Mouse (Mus musculus) midbrain, embryonic 15.5 days (tissue): ENCODE measurements around the gene Mgat5b. TPM values are rescaled to one million over a fixed set of nuclear protein-coding genes. Genes with fewer than 3 reads are reported as not detected.
"Not testable (repeated sequence)": the region's sequence is repeated elsewhere in the genome, so short reads cannot be mapped to it uniquely, and the experiment has no call there.

ENCODE experiments used
- ATAC-seq: fragments of 200-750 bp; cut with Nextera tagmentation; replicated peaks from 2 replicates; pipeline ENCODE4 v1.8.0; 2017; ENCODE audit warnings: moderate TSS enrichment
- H3K27ac ChIP-seq: fragments of 300-500 bp; sonication (generic); 2 replicates; pipeline ENCODE4 v1.5.1; 2015; ENCODE audit warnings: mild to moderate bottlenecking, inconsistent platforms
- H3K27me3 ChIP-seq: fragments of 300-500 bp; sonication (generic); replicated peaks from 2 replicates; pipeline ENCODE4 v1.6.1; 2015; ENCODE audit warnings: inconsistent platforms
- H3K36me3 ChIP-seq: fragments of 300-500 bp; sonication (generic); replicated peaks from 2 replicates; pipeline ENCODE4 v1.6.1; 2015; ENCODE audit warnings: inconsistent platforms
- H3K4me1 ChIP-seq: fragments of 300-500 bp; sonication (generic); 2 replicates; pipeline ENCODE4 v1.6.1; 2015; ENCODE audit warnings: inconsistent platforms
- H3K4me2 ChIP-seq: fragments of 300-500 bp; sonication (generic); 2 replicates; pipeline ENCODE4 v1.6.1; 2015; ENCODE audit warnings: inconsistent platforms, mild to moderate bottlenecking, moderate library complexity
- H3K4me3 ChIP-seq: fragments of 300-500 bp; sonication (generic); 2 replicates; pipeline ENCODE4 v1.5.1; 2015; ENCODE audit warnings: mild to moderate bottlenecking, inconsistent platforms
- H3K9ac ChIP-seq: fragments of 300-500 bp; sonication (generic); 2 replicates; pipeline ENCODE4 v1.6.1; 2015; ENCODE audit warnings: mild to moderate bottlenecking, inconsistent platforms
- H3K9me3 ChIP-seq: fragments of 300-500 bp; sonication (generic); 2 replicates; pipeline ENCODE4 v1.6.1; 2016; ENCODE audit warnings: inconsistent platforms
- WGBS: fragments of 180-500 bp; shearing (Covaris S2); methylation state at CpG from one replicate; pipeline ENCODE4 v1.1.7; 2015; ENCODE audit warnings: mixed read lengths; 5-methylcytosine and 5-hydroxymethylcytosine counted together
- polyA plus RNA-seq: library from polyadenylated mRNA; unstranded; fragments of >200 nt; fragmentation: Nextera tagmentation; extraction: Ambion mirVana; gene quantifications from 2 replicates; pipeline ENCODE4 v1.2.1, GENCODE M21; 2015

Mgat5b gene
- polyA plus RNA-seq, 1 experiment from 2014 or later: 28.3 TPM

GRCm38 (mm10) chr11:116893532-116894442 is 24.9 kb upstream of the Mgat5b start:
- ATAC-seq: no peak
- Histone ChIP-seq H3K36me3 (no peaks in the 10 kb centered on the region), H3K27me3 (no peaks in the 10 kb centered on the region; the same call in 1 of the 2 replicates), H3K9me3 (no peaks in the 10 kb centered on the region), H3K27ac (no peak overlapping the region), H3K9ac (no peak overlapping the region), H3K4me1 (no peaks in the 10 kb centered on the region), H3K4me3 (no peak overlapping the region), H3K4me2 (no peak overlapping the region)
- WGBS: 73% methylated on average over 19 of the region's 19 CpGs

GRCm38 (mm10) chr11:116895402-116895801 is 23.3 kb upstream of the Mgat5b start:
- no peaks in the 10 kb centered on the region; the same call in 1 of the 2 replicates for H3K27me3 ChIP-seq
- H3K4me1 ChIP-seq: no peaks in the 10 kb centered on the region
- ATAC-seq: no peak
- no peak overlapping the region for H3K4me2 ChIP-seq
- no peaks in the 10 kb centered on the region for H3K9me3 ChIP-seq
- no peak overlapping the region for H3K9ac ChIP-seq
- no peak overlapping the region for H3K27ac ChIP-seq
- H3K4me3 ChIP-seq: no peak overlapping the region
- WGBS: 33% methylated on average over 3 of the region's 3 CpGs
- H3K36me3 ChIP-seq: no peaks in the 10 kb centered on the region

- WGBS: 92% methylated on average over 12 of the region's 12 CpGs
- ATAC-seq: no peak
Observed at GRCm38 (mm10) chr11:116899247-116899646, 19.4 kb upstream of the Mgat5b start.

GRCm38 (mm10) chr11:116902588-116902987 is 16.1 kb upstream of the Mgat5b start:
- H3K27me3 ChIP-seq, ATAC-seq, H3K4me1 ChIP-seq, H3K4me2 ChIP-seq, H3K9ac ChIP-seq, H3K27ac ChIP-seq, H3K9me3 ChIP-seq, H3K36me3 ChIP-seq, H3K4me3 ChIP-seq: not testable (repeated sequence)
- WGBS: 86% methylated on average over 10 of the region's 10 CpGs

More at GRCm38 (mm10) chr11:116899247-116899646, 19.4 kb upstream of the Mgat5b start:
- H3K27ac ChIP-seq: no peak overlapping the region
- H3K4me3 ChIP-seq: no peak overlapping the region
- H3K36me3 ChIP-seq: no peaks in the 10 kb centered on the region
- no peaks in the 10 kb centered on the region for H3K9me3 ChIP-seq
- H3K27me3 ChIP-seq: no peaks in the 10 kb centered on the region; the same call in 1 of the 2 replicates
- H3K9ac ChIP-seq: no peak overlapping the region
- H3K4me1 ChIP-seq: no peaks in the 10 kb centered on the region
- H3K4me2 ChIP-seq: no peak overlapping the region

- WGBS: 3% methylated on average over 23 of the region's 23 CpGs
- Histone ChIP-seq H3K9ac (no peak overlapping the region), H3K27me3 (peaks cover 6% of the 10 kb centered on the region; the same call in 1 of the 2 replicates)
Observed at GRCm38 (mm10) chr11:116905741-116906456, 12.8 kb upstream of the Mgat5b start.

GRCm38 (mm10) chr11:116913573-116913972 is 5.1 kb upstream of the Mgat5b start:
- no peaks in the 10 kb centered on the region for H3K36me3 ChIP-seq
- H3K4me2 ChIP-seq: peak overlapping the region; percentile 17; the same call in 1 of the 2 replicates
- H3K9ac ChIP-seq: no peak overlapping the region
- no peak overlapping the region for H3K4me3 ChIP-seq
- peak overlapping the region; percentile 43; the same call in 1 of the 2 replicates for H3K27ac ChIP-seq
- 22% methylated on average over 16 of the region's 16 CpGs for WGBS
- H3K4me1 ChIP-seq: peaks cover 24% of the 10 kb centered on the region
- 0 out of 2 replicates have a peak, but pooled peaks cover 11% of the 10 kb centered on the region for H3K27me3 ChIP-seq
- H3K9me3 ChIP-seq: no peaks in the 10 kb centered on the region
- ATAC-seq: no peak

More at GRCm38 (mm10) chr11:116905741-116906456, 12.8 kb upstream of the Mgat5b start:
- Histone ChIP-seq H3K36me3 (no peaks in the 10 kb centered on the region), H3K4me2 (peak overlapping the region; percentile 41), H3K27ac (no peak overlapping the region), H3K9me3 (no peaks in the 10 kb centered on the region), H3K4me3 (no peak overlapping the region), H3K4me1 (peaks cover 6% of the 10 kb centered on the region)
- ATAC-seq: no peak

- WGBS: 38% methylated on average over 5 of the region's 5 CpGs
- no peak for ATAC-seq
- Histone ChIP-seq H3K27me3 (0 out of 2 replicates have a peak, but pooled peaks cover 11% of the 10 kb centered on the region), H3K27ac (no peak overlapping the region), H3K9ac (no peak overlapping the region), H3K9me3 (no peaks in the 10 kb centered on the region), H3K36me3 (no peaks in the 10 kb centered on the region), H3K4me3 (no peak overlapping the region), H3K4me1 (peaks cover 24% of the 10 kb centered on the region), H3K4me2 (no peak overlapping the region)
Observed at GRCm38 (mm10) chr11:116914267-116914885, 4.3 kb upstream of the Mgat5b start.

- no peak overlapping the region for H3K27ac ChIP-seq
- H3K4me2 ChIP-seq: no peak overlapping the region
- H3K27me3 ChIP-seq: 0 out of 2 replicates have a peak, but pooled peaks cover 11% of the 10 kb centered on the region
- H3K9ac ChIP-seq: no peak overlapping the region
- H3K36me3 ChIP-seq: no peaks in the 10 kb centered on the region
- H3K4me1 ChIP-seq: peaks cover 26% of the 10 kb centered on the region
- no peak overlapping the region for H3K4me3 ChIP-seq
- no peak for ATAC-seq
- WGBS: 77% methylated on average over 3 of the region's 3 CpGs
- no peaks in the 10 kb centered on the region for H3K9me3 ChIP-seq
Observed at GRCm38 (mm10) chr11:116915241-116915640, 3.4 kb upstream of the Mgat5b start.

- ATAC-seq: no peak
- Histone ChIP-seq H3K4me3 (no peak overlapping the region), H3K9me3 (no peaks in the 10 kb centered on the region), H3K4me2 (no peak overlapping the region), H3K27me3 (0 out of 2 replicates have a peak, but pooled peaks cover 11% of the 10 kb centered on the region), H3K4me1 (peaks cover 47% of the 10 kb centered on the region), H3K9ac (no peak overlapping the region), H3K36me3 (no peaks in the 10 kb centered on the region), H3K27ac (no peak overlapping the region)
- WGBS: 54% methylated on average over 7 of the region's 7 CpGs
Observed at GRCm38 (mm10) chr11:116917361-116917760, 1.3 kb upstream of the Mgat5b start.

- peak overlapping the region; percentile 100 for H3K9ac ChIP-seq
- 0 out of 2 replicates have a peak, but pooled peaks cover 11% of the 10 kb centered on the region for H3K27me3 ChIP-seq
- H3K9me3 ChIP-seq: no peaks in the 10 kb centered on the region
- peak overlapping the region; percentile 89 for H3K27ac ChIP-seq
- no peaks in the 10 kb centered on the region; the same call in 1 of the 2 replicates for H3K36me3 ChIP-seq
- ATAC-seq: peak; percentile 38
- H3K4me1 ChIP-seq: peaks cover 46% of the 10 kb centered on the region
- peak overlapping the region; percentile 79 for H3K4me3 ChIP-seq
- peak overlapping the region; percentile 75 for H3K4me2 ChIP-seq
- 1% methylated on average over 58 of the region's 58 CpGs for WGBS
Observed at GRCm38 (mm10) chr11:116919186-116920020, 740 bp downstream of the Mgat5b start.

GRCm38 (mm10) chr11:116920746-116921145 is 2.1 kb downstream of the Mgat5b start:
- H3K36me3 ChIP-seq: no peaks in the 10 kb centered on the region; the same call in 1 of the 2 replicates
- no peak overlapping the region for H3K27ac ChIP-seq
- H3K4me3 ChIP-seq: peak overlapping the region; percentile 79
- peak overlapping the region; percentile 75 for H3K4me2 ChIP-seq
- peak overlapping the region; percentile 56 for H3K9ac ChIP-seq
- H3K4me1 ChIP-seq: peaks cover 45% of the 10 kb centered on the region
- 0 out of 2 replicates have a peak, but pooled peaks cover 5% of the 10 kb centered on the region for H3K27me3 ChIP-seq
- H3K9me3 ChIP-seq: no peaks in the 10 kb centered on the region
- WGBS: 20% methylated on average over 6 of the region's 6 CpGs
- no peak for ATAC-seq
